Mouse (Mus musculus) hindbrain, postnatal 0 days (tissue): ENCODE measurements around the gene Myl3. TPM values are rescaled to one million over a fixed set of nuclear protein-coding genes. Genes with fewer than 3 reads are reported as not detected.

Experiments used
- ATAC-seq: fragments of 200-750 bp; cut with Nextera tagmentation; 2 replicates; pipeline ENCODE4 v1.8.0; 2017; ENCODE audit warnings: mild to moderate bottlenecking, moderate TSS enrichment, moderate library complexity
- DNase-seq: peaks from one replicate; pipeline ENCODE4 v3.0.0-alpha.2; 2015; ENCODE audit warnings: low spot score
- H3K27ac ChIP-seq: fragments of 300-500 bp; sonication (generic); 2 replicates; pipeline ENCODE4 v1.5.1; 2014; ENCODE audit warnings: mild to moderate bottlenecking
- H3K27me3 ChIP-seq: fragments of 300-500 bp; sonication (generic); 2 replicates; pipeline ENCODE4 v1.6.1; 2014; ENCODE audit warnings: low read length, mixed read lengths; ENCODE audit not compliant: insufficient read depth
- H3K36me3 ChIP-seq: fragments of 300-500 bp; sonication (generic); 2 replicates; pipeline ENCODE4 v1.6.1; 2014; ENCODE audit warnings: low read length, mixed read lengths; ENCODE audit not compliant: insufficient read depth
- H3K4me1 ChIP-seq: fragments of 300-500 bp; sonication (generic); 2 replicates; pipeline ENCODE4 v1.6.1; 2014; ENCODE audit warnings: antibody characterized with exemption, low read length, mixed read lengths; ENCODE audit not compliant: insufficient read depth
- H3K4me2 ChIP-seq: fragments of 300-500 bp; sonication (generic); 2 replicates; pipeline ENCODE4 v1.6.1; 2014; ENCODE audit warnings: low read depth, mild to moderate bottlenecking, low read length, moderate library complexity, mixed read lengths
- H3K4me3 ChIP-seq: fragments of 300-500 bp; sonication (generic); 2 replicates; pipeline ENCODE4 v1.5.1; 2014; ENCODE audit warnings: low read length
- H3K9ac ChIP-seq: fragments of 300-500 bp; sonication (generic); replicated peaks from 2 replicates; pipeline ENCODE4 v1.6.1; 2014; ENCODE audit warnings: mild to moderate bottlenecking, low read length, moderate library complexity, mixed read lengths
- H3K9me3 ChIP-seq: fragments of 300-500 bp; sonication (generic); 2 replicates; pipeline ENCODE4 v1.6.1; 2016; ENCODE audit warnings: low read length, mixed read lengths
- CTCF ChIP-seq: IDR thresholded peaks from 2 replicates; pipeline ENCODE4 v1.5.1; 2016; ENCODE audit warnings: antibody characterized with exemption, control low read depth, low read depth
- WGBS: fragments of 180-500 bp; shearing (Covaris S2); extraction: QIAGEN DNeasy Blood & Tissue Kit; methylation state at CpG from one replicate; pipeline ENCODE4 v1.1.7; 2014; 5-methylcytosine and 5-hydroxymethylcytosine counted together
- polyA plus RNA-seq: library from polyadenylated mRNA; unstranded; fragments of >200 nt; fragmentation: Nextera tagmentation; extraction: Ambion mirVana; gene quantifications from 2 replicates; pipeline ENCODE4 v1.2.1, GENCODE M21; 2015
- total RNA-seq: library from RNA; depleted of rRNA; stranded (reverse); fragments of >200 nt; gene quantifications from 2 replicates; pipeline ENCODE4 v1.2.3, GENCODE M21; 2014

Gene Myl3
- total and polyA plus RNA-seq, 2 experiments from 2014 or later: 0.65 TPM; not detected in 1

DNA sequence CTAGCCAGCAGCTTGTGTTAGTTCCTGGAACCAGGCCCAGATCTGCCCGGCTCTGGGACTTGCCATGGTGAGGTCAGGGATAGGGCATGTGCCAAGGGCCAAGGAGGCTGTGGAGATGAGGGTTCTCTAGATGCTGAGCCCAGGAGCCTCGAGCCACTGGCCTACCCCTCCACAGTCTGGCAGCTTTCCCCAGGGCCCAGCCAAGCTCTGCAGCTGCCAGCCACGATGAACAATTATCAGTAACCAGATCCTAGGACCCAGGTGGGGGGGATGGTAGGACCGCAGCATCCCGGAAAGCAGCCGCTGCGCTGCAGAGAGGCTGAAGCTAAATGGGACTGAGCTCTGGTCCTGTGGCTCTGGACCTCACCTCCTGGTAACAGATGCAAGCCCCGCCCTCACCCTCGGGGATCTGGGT lies 15.9 kb upstream of the Myl3 start:
- H3K9me3 ChIP-seq: no peaks in the 10 kb centered on the region
- no peak overlapping the region for H3K4me3 ChIP-seq
- peak overlapping the region; percentile 60 for H3K4me2 ChIP-seq
- TF ChIP-seq CTCF: no peak
- H3K4me1 ChIP-seq: peaks cover 14% of the 10 kb centered on the region
- 0 out of 2 replicates have a peak overlapping the region, but pooled peaks have one; percentile 2 for H3K27ac ChIP-seq
- H3K27me3 ChIP-seq: no peaks in the 10 kb centered on the region
- no peaks in the 10 kb centered on the region for H3K36me3 ChIP-seq
- ATAC-seq: peak; percentile 51; the same call in 1 of the 2 replicates
- no peak overlapping the region; the same call in 1 of the 2 replicates for H3K9ac ChIP-seq
- 11% methylated on average over 9 of the region's 9 CpGs for WGBS
- peak; percentile 71 for DNase-seq

DNA sequence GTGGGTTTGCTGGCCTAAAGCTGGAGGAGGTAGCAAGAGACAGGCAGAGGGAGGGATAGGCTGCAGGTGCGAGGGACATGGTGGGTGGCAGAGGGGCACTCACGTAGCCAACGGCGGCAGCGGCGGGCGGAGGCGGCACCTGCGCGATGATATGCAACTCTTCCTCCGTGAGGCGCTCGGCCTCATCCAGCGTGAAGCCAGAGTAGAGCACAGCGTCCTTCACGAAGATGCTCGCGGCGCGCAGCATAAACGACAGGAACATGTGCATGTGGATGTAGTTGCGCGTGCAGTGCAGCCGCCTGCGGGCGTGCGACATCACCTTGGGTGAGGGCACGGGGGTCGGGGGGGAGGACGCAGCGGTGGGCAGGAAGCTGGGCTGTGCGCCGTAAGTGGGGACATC lies 14.8 kb upstream of the Myl3 start:
- peak; percentile 46 for ATAC-seq
- Histone ChIP-seq H3K36me3 (no peaks in the 10 kb centered on the region), H3K4me2 (peak overlapping the region; percentile 60), H3K9me3 (no peaks in the 10 kb centered on the region), H3K4me1 (peaks cover 14% of the 10 kb centered on the region), H3K27ac (no peak overlapping the region), H3K4me3 (peak overlapping the region; percentile 34), H3K9ac (peak overlapping the region; percentile 41), H3K27me3 (0 out of 2 replicates have a peak, but pooled peaks cover 2% of the 10 kb centered on the region)
- DNase-seq: peak; percentile 53
- no peak for TF ChIP-seq CTCF
- 18% methylated on average over 28 of the region's 33 CpGs for WGBS

DNA sequence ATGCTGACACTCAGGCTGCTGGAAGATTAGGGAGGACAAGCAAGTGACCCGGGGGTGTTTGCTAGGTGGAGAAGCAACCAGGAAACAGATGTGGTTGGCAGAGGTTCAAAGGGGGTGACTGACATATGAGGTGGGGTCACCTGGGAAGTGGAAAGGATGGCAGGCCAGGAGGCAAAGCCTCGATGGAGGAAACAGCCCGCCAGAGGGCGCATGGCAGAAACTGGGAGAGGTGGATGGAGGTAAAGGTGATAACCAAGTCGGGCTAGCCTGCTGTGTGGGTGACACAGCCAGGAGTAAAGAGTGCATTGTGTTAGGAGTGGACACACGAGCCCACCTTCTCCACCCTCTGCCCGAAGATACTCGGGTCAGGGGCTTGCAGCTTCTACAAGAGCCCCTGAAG lies 11.8 kb upstream of the Myl3 start:
- peak; percentile 76 for TF ChIP-seq CTCF
- ATAC-seq (no peak), DNase-seq (peak; percentile 59)
- no peaks in the 10 kb centered on the region for H3K36me3 ChIP-seq
- H3K27me3 ChIP-seq: 0 out of 2 replicates have a peak, but pooled peaks cover 2% of the 10 kb centered on the region
- 23% methylated on average over 8 of the region's 8 CpGs for WGBS
- H3K27ac ChIP-seq: no peak overlapping the region
- no peaks in the 10 kb centered on the region for H3K9me3 ChIP-seq
- no peak overlapping the region for H3K4me3 ChIP-seq
- peaks cover 22% of the 10 kb centered on the region for H3K4me1 ChIP-seq
- no peak overlapping the region for H3K4me2 ChIP-seq
- H3K9ac ChIP-seq: no peak overlapping the region

DNA sequence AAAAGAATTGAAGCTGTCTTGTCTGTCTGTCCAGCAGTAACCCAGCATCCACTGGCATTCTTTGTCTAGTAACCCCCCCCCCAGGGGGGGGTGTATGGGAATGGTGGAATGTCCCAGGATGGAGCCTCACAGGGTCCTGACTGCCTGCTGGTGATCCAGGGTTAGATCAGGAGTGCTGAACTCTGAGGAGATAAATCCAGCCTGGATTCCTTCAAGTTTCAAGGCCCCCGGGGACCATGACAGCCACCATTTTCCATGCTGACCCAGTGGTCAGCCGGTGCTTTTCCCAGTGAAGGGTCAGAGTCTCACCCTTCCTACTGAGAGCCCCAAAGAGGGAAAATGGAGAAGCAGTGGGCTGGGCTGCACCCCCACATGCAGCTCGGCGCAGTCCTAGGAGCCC lies 9.8 kb upstream of the Myl3 start:
- H3K27me3 ChIP-seq: 0 out of 2 replicates have a peak, but pooled peaks cover 2% of the 10 kb centered on the region
- DNase-seq: no peak
- no peaks in the 10 kb centered on the region for H3K9me3 ChIP-seq
- H3K4me3 ChIP-seq: no peak overlapping the region
- H3K36me3 ChIP-seq: no peaks in the 10 kb centered on the region
- no peak for ATAC-seq
- no peak overlapping the region for H3K4me2 ChIP-seq
- peaks cover 13% of the 10 kb centered on the region for H3K4me1 ChIP-seq
- 54% methylated on average over 4 of the region's 4 CpGs for WGBS
- TF ChIP-seq CTCF: no peak
- no peak overlapping the region for H3K27ac ChIP-seq
- no peak overlapping the region for H3K9ac ChIP-seq

DNA sequence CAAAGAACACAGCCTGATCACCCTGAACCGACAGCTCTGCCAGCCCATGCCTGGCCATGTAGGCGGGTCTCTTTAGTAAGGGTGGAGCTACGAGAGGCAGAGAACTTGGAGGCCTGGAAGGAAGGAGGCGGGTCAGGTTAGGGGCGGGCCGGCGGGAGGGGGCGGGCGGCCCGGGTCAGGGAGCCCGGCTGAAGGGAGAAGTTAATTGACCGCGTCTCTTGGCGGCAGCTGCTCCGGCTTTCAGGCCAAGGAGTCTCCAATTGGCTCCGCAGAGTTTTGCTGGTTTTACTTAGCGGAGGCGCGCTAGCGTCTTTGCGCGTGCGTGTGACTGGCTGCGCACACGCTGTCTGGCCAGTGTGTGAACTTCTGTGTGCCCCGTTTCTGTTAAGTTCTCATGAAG lies 9.0 kb upstream of the Myl3 start:
- H3K9me3 ChIP-seq: no peaks in the 10 kb centered on the region
- 0 out of 2 replicates have a peak, but pooled peaks cover 2% of the 10 kb centered on the region for H3K27me3 ChIP-seq
- no peaks in the 10 kb centered on the region for H3K36me3 ChIP-seq
- under 1% methylated on average over 26 of the region's 26 CpGs for WGBS
- H3K4me1 ChIP-seq: peaks cover 8% of the 10 kb centered on the region
- ATAC-seq: peak; percentile 87
- no peak for TF ChIP-seq CTCF
- H3K9ac ChIP-seq: 0 out of 2 replicates have a peak overlapping the region, but pooled peaks have one; percentile 21
- H3K4me2 ChIP-seq: peak overlapping the region; percentile 73
- H3K4me3 ChIP-seq: peak overlapping the region; percentile 41
- peak; percentile 88 for DNase-seq
- H3K27ac ChIP-seq: peak overlapping the region; percentile 26; the same call in 1 of the 2 replicates

DNA sequence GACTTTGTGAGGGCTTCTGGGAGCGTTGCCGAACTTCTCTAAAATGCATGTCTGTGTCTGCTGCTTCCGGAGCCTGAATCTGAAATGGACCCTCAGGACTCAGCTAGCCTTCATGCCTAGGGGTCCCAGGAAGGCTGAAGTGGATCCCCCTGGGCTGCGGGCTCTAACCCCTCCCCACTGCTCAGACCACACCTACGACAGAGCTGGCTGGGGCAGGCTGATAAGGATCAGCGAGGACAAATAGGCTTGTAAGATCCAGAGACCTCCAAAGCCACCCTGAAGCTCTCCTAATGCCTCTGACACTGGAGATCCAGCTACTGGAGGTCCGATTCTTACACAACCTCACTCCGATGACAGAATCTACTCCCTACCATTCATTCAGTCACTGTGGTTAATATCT lies 8.6 kb upstream of the Myl3 start:
- Histone ChIP-seq H3K9ac (peak overlapping the region; percentile 17; the same call in 1 of the 2 replicates), H3K27me3 (0 out of 2 replicates have a peak, but pooled peaks cover 2% of the 10 kb centered on the region), H3K9me3 (no peaks in the 10 kb centered on the region), H3K4me2 (peak overlapping the region; percentile 73), H3K27ac (peak overlapping the region; percentile 26; the same call in 1 of the 2 replicates), H3K4me1 (peaks cover 8% of the 10 kb centered on the region), H3K4me3 (peak overlapping the region; percentile 41), H3K36me3 (no peaks in the 10 kb centered on the region)
- 9% methylated on average over 8 of the region's 8 CpGs for WGBS
- no peak for TF ChIP-seq CTCF
- no peak for ATAC-seq
- DNase-seq: no peak

DNA sequence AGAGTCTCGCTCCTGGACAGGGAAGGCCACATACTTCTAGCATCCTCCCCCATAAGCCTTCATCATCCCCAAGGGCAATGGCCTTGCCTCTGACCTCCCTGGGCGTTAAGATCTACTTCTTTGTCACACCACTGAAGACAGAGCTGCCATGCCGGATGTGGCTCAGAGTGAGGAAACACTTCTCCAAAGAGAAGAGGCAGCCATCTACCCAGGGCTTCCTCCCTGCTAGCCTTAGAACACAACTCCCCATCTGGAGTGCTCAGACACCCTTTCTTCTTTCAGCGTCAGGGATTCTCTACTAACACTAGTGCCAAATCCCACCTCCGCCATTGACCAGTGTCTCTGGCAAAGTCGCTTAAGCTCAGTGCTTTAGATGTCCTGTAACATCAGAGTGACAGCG lies 7.5 kb upstream of the Myl3 start:
- H3K4me1 ChIP-seq: peaks cover 8% of the 10 kb centered on the region
- 0 out of 2 replicates have a peak, but pooled peaks cover 2% of the 10 kb centered on the region for H3K27me3 ChIP-seq
- no peak for TF ChIP-seq CTCF
- H3K4me3 ChIP-seq: no peak overlapping the region
- WGBS: 81% methylated on average over 7 of the region's 7 CpGs
- no peaks in the 10 kb centered on the region for H3K36me3 ChIP-seq
- no peak for ATAC-seq
- H3K27ac ChIP-seq: no peak overlapping the region
- H3K4me2 ChIP-seq: no peak overlapping the region
- no peak for DNase-seq
- no peak overlapping the region for H3K9ac ChIP-seq
- no peaks in the 10 kb centered on the region for H3K9me3 ChIP-seq
